Comparison of ENCODE assay signal across 13 mouse cellular contexts in genomic region chr8:92469141-92470000, GRCm38 (mm10).
A peak's percentile ranks its signal among the peaks of the same experiment; 100 is the strongest.
DNase-seq lines count a peak whose midpoint lies in the region; ATAC-seq and TF ChIP-seq lines count a peak whose summit lies in the region.
"Had no signal": no experiment of that assay in that cellular context is flagged by ENCODE, and none has a peak within 500 bp of the region (broad histone marks: within the 10 kb centered on the region; RNA-seq: fewer than 3 reads in every experiment).

No protein-coding gene starts in this region.

- 26% methylated on average over 19 of the region's 19 CpGs for WGBS in hindbrain, embryonic 10.5 days
- WGBS in hindbrain, embryonic 12.5 days = 29% methylated on average over 19 of the region's 19 CpGs
- WGBS in forebrain, embryonic 13.5 days = 15% methylated on average over 19 of the region's 19 CpGs
- 46% methylated on average over 19 of the region's 19 CpGs for WGBS in limb, embryonic 10.5 days
- 21% methylated on average over 19 of the region's 19 CpGs for WGBS in midbrain, postnatal 0 days
- WGBS in lung, adult 2 months = 53% methylated on average over 19 of the region's 19 CpGs

- peaks cover 26% of the 10 kb centered on the region for H3K4me1 ChIP-seq in hindbrain, embryonic 10.5 days (replicated peaks)
- peaks cover 12% of the 10 kb centered on the region for H3K4me1 ChIP-seq in hindbrain, embryonic 12.5 days
- peaks cover 17% of the 10 kb centered on the region for H3K4me1 ChIP-seq in forebrain, embryonic 13.5 days
- H3K4me1 ChIP-seq in limb, embryonic 10.5 days = peaks cover 16% of the 10 kb centered on the region
- peaks cover 10% of the 10 kb centered on the region for H3K4me1 ChIP-seq in midbrain, postnatal 0 days (ENCODE audit: insufficient read depth, low read length)
- no peaks in the 10 kb centered on the region for H3K4me1 ChIP-seq in lung, adult 2 months (ENCODE audit: control insufficient read depth, insufficient read depth, low read length)
- H3K4me1 ChIP-seq: embryonic facial prominence, embryonic 15.5 days; heart, embryonic 13.5 days had no signal

- TF ChIP-seq POLR2A in lung, adult 2 months (IDR thresholded peaks at IDR 0.05; ENCODE audit: borderline replicate concordance, extremely low read depth, low read depth, low read length) = no peak

- peaks cover 1% of the 10 kb centered on the region; the same call in 1 of the 2 replicates for H3K9me3 ChIP-seq in hindbrain, embryonic 10.5 days
- no peaks in the 10 kb centered on the region for H3K9me3 ChIP-seq in hindbrain, embryonic 12.5 days (replicated peaks)
- H3K9me3 ChIP-seq in forebrain, embryonic 13.5 days (replicated peaks) = 0 out of 2 replicates have a peak, but pooled peaks cover 1% of the 10 kb centered on the region
- H3K9me3 ChIP-seq in limb, embryonic 10.5 days (replicated peaks) = no peaks in the 10 kb centered on the region
- peaks cover 2% of the 10 kb centered on the region; the same call in 1 of the 2 replicates for H3K9me3 ChIP-seq in midbrain, postnatal 0 days (ENCODE audit: low read length)
- H3K9me3 ChIP-seq: embryonic facial prominence, embryonic 15.5 days; heart, embryonic 13.5 days had no signal

- peak; percentile 29 for DNase-seq in hindbrain, embryonic 10.5 days (ENCODE audit: low spot score)
- DNase-seq in limb, embryonic 10.5 days (ENCODE audit: low spot score) = no peak
- DNase-seq in midbrain, postnatal 0 days (ENCODE audit: low spot score) = peak; percentile 28
- no peak for DNase-seq in ovary, postnatal 10 days (ENCODE audit: low spot score)
- DNase-seq in left cerebral cortex, postnatal 14 days (ENCODE audit: low spot score in 2 of 2) = no peak
- DNase-seq in lung, adult 2 months = no peak
- DNase-seq: cerebellum, adult 9-11 months; lung, postnatal 36 days had no signal

- H3K9ac ChIP-seq in hindbrain, embryonic 12.5 days = no peak overlapping the region
- H3K9ac ChIP-seq in forebrain, embryonic 13.5 days = no peak overlapping the region
- H3K9ac ChIP-seq in midbrain, postnatal 0 days (replicated peaks; ENCODE audit: low read length, poor library complexity, severe bottlenecking) = 0 out of 2 replicates have a peak overlapping the region, but pooled peaks have one; percentile 13
- H3K9ac ChIP-seq: embryonic facial prominence, embryonic 15.5 days; heart, embryonic 13.5 days; limb, embryonic 12.5 days had no signal

- ATAC-seq in hindbrain, embryonic 12.5 days (ENCODE audit: low FRiP score) = no peak
- ATAC-seq in forebrain, embryonic 13.5 days = 0 out of 2 replicates have a peak, but pooled peaks have one; percentile 38
- ATAC-seq in midbrain, postnatal 0 days (ENCODE audit: low FRiP score) = 0 out of 2 replicates have a peak, but pooled peaks have one; percentile 38

- peak overlapping the region; percentile 82 for H3K27ac ChIP-seq in hindbrain, embryonic 10.5 days
- H3K27ac ChIP-seq in hindbrain, embryonic 12.5 days = no peak overlapping the region
- H3K27ac ChIP-seq in forebrain, embryonic 13.5 days = no peak overlapping the region
- peak overlapping the region; percentile 38 for H3K27ac ChIP-seq in limb, embryonic 10.5 days
- H3K27ac ChIP-seq in midbrain, postnatal 0 days (ENCODE audit: low read depth, low read length) = peak overlapping the region; percentile 32; the same call in 1 of the 2 replicates
- H3K27ac ChIP-seq: embryonic facial prominence, embryonic 15.5 days; heart, embryonic 13.5 days; limb, embryonic 12.5 days had no signal

- H3K4me2 ChIP-seq in hindbrain, embryonic 12.5 days (replicated peaks) = no peak overlapping the region
- peak overlapping the region; percentile 24 for H3K4me2 ChIP-seq in forebrain, embryonic 13.5 days
- no peak overlapping the region for H3K4me2 ChIP-seq in midbrain, postnatal 0 days (ENCODE audit: low read depth, low read length, poor library complexity, severe bottlenecking)
- H3K4me2 ChIP-seq: embryonic facial prominence, embryonic 15.5 days; heart, embryonic 13.5 days; limb, embryonic 12.5 days had no signal

- H3K36me3 ChIP-seq in hindbrain, embryonic 10.5 days = no peaks in the 10 kb centered on the region
- no peaks in the 10 kb centered on the region for H3K36me3 ChIP-seq in hindbrain, embryonic 12.5 days
- no peaks in the 10 kb centered on the region for H3K36me3 ChIP-seq in forebrain, embryonic 13.5 days (ENCODE audit: poor library complexity, severe bottlenecking)
- H3K36me3 ChIP-seq in limb, embryonic 10.5 days = no peaks in the 10 kb centered on the region
- H3K36me3 ChIP-seq in midbrain, postnatal 0 days (ENCODE audit: insufficient read depth, low read length) = no peaks in the 10 kb centered on the region
- H3K36me3 ChIP-seq: embryonic facial prominence, embryonic 15.5 days; heart, embryonic 13.5 days; limb, embryonic 12.5 days had no signal

- H3K27me3 ChIP-seq in hindbrain, embryonic 10.5 days (ENCODE audit: insufficient read depth, poor library complexity, severe bottlenecking) = peaks cover 47% of the 10 kb centered on the region
- H3K27me3 ChIP-seq in hindbrain, embryonic 12.5 days = peaks cover 35% of the 10 kb centered on the region
- peaks cover 47% of the 10 kb centered on the region for H3K27me3 ChIP-seq in forebrain, embryonic 13.5 days
- H3K27me3 ChIP-seq in limb, embryonic 10.5 days (ENCODE audit: low read depth, poor library complexity, severe bottlenecking) = peaks cover 59% of the 10 kb centered on the region
- no peaks in the 10 kb centered on the region for H3K27me3 ChIP-seq in midbrain, postnatal 0 days (ENCODE audit: insufficient read depth, low read length)
- H3K27me3 ChIP-seq: embryonic facial prominence, embryonic 15.5 days had no signal

- intact Hi-C loops in left cerebral cortex, postnatal 14 days (cut with DNase I) = no loop called here

- TF ChIP-seq CTCF in midbrain, postnatal 0 days (IDR thresholded peaks at IDR 0.05) = no peak
- no peak for TF ChIP-seq CTCF in lung, adult 2 months (IDR thresholded peaks at IDR 0.05; ENCODE audit: insufficient read depth, low read length)

- no peak overlapping the region for H3K4me3 ChIP-seq in hindbrain, embryonic 10.5 days
- H3K4me3 ChIP-seq in hindbrain, embryonic 12.5 days = no peak overlapping the region
- H3K4me3 ChIP-seq in forebrain, embryonic 13.5 days = no peak overlapping the region
- H3K4me3 ChIP-seq in limb, embryonic 10.5 days = no peak overlapping the region
- H3K4me3 ChIP-seq in midbrain, postnatal 0 days (ENCODE audit: low read depth, low read length) = no peak overlapping the region
- no peak overlapping the region for H3K4me3 ChIP-seq in lung, adult 2 months (replicated peaks; ENCODE audit: extremely low read depth, low read depth, low read length)
- H3K4me3 ChIP-seq: embryonic facial prominence, embryonic 15.5 days; heart, embryonic 13.5 days; limb, embryonic 12.5 days had no signal

Comparison
In these comparisons a context has a peak if more than half of its experiments do, and no peak if none do; other contexts are left out.
1. H3K27ac ChIP-seq: peak in hindbrain, embryonic 10.5 days (single experiment), limb, embryonic 10.5 days (single experiment) and midbrain, postnatal 0 days (single experiment); none in hindbrain, embryonic 12.5 days (single experiment) and forebrain, embryonic 13.5 days (single experiment).
2. DNase-seq: peak in hindbrain, embryonic 10.5 days (single experiment) and midbrain, postnatal 0 days (single experiment); none in limb, embryonic 10.5 days (single experiment), ovary, postnatal 10 days (single experiment), left cerebral cortex, postnatal 14 days (0 of 2) and lung, adult 2 months (single experiment).